Mouse (Mus musculus): ENCODE data around the gene Gm47995.

DNA sequence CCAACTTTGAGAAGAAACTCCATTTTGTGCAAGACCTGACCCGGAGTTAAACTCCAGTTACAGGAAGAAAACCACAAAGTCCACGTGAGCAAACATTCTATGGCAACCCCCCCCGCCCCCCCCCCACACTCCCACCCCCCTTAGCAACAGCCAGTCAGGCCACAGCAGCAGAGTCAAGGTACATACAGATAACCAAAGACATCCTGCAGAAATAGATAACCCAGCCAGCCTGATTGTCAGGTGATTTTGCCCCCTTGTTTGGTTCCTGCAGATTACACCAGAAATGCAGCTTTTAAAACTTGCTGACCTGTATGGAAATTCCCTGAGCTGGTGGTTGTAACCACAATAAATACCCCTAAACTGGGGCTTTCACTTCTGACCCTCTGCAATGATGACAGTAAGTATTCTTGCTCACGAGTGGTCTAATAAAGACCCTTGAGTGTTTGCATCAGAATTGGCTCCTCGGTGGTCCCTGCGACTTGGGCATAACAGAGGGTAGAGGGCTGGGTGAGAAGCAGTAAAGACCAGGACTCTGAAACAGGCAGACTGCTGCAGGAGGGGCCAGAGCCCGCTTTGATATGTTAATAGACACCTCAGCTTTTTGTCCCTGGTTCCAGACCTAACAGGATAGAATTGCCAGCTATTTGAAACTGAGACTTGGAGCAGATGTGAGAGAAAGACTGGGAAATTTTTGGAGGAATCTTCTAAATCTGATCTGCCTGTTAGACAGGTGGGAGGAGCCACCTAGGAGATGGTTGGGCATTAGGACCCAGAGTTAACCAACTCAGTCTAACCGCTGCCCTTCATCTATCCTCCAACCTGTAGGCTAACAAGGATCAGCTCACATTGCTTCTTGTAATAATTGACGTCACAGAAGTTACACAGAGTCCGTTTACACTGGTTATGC, 21.0 kb upstream of the Gm47995 start:
- no peak for TF ChIP-seq CTCF (IDR thresholded peaks at IDR 0.05; ENCODE audit: insufficient read depth, low read length)
- no peak for TF ChIP-seq POLR2A (IDR thresholded peaks at IDR 0.05; ENCODE audit: borderline replicate concordance, extremely low read depth, low read depth, low read length)
